Mouse (Mus musculus) spleen, adult 2 months (tissue): Measurements from ENCODE around the gene Cds2. TPM values are rescaled to one million over a fixed set of nuclear protein-coding genes. Genes with fewer than 3 reads are reported as not detected.
A peak's percentile ranks its signal among the peaks of the same experiment; 100 is the strongest.

Source experiments
- DNase-seq, 2 experiments: peaks; one replicate each; pipeline versions ENCODE4 v3.0.0 to v3.0.0-alpha.2; 2012 to 2021; ENCODE audit warnings: low spot score in 2 of 2, low read depth in 1 of 2
- H3K27ac ChIP-seq: fragments of 200-500 bp; 2 replicates; pipeline ENCODE4 v1.5.1; 2012; ENCODE audit warnings: low read length, inconsistent platforms; ENCODE audit not compliant: insufficient read depth
- H3K27me3 ChIP-seq: fragments of 200-500 bp; 2 replicates; pipeline ENCODE4 v1.6.1; 2012; ENCODE audit warnings: mild to moderate bottlenecking, moderate library complexity, low read length, inconsistent platforms; ENCODE audit not compliant: control insufficient read depth, insufficient read depth
- H3K36me3 ChIP-seq: fragments of 200-500 bp; 2 replicates; pipeline ENCODE4 v1.6.1; 2012; ENCODE audit warnings: mild to moderate bottlenecking, low read length, inconsistent platforms; ENCODE audit not compliant: control insufficient read depth, insufficient read depth
- H3K4me1 ChIP-seq: fragments of 200-500 bp; 2 replicates; pipeline ENCODE4 v1.6.1; 2011; ENCODE audit warnings: inconsistent platforms; ENCODE audit not compliant: control insufficient read depth, insufficient read depth, insufficient read length
- H3K4me3 ChIP-seq: fragments of 200-500 bp; 2 replicates; pipeline ENCODE4 v1.5.1; 2011; ENCODE audit warnings: mild to moderate bottlenecking, inconsistent platforms; ENCODE audit not compliant: insufficient read depth, insufficient read length; ENCODE audit errors: extremely low read depth
- CTCF ChIP-seq: fragments of 200-500 bp; IDR thresholded peaks from 2 replicates; pipeline ENCODE4 v1.5.1; 2011; ENCODE audit warnings: mild to moderate bottlenecking, inconsistent platforms; ENCODE audit not compliant: insufficient read depth, insufficient read length, insufficient replicate concordance; ENCODE audit errors: extremely low read depth
- POLR2A ChIP-seq: fragments of 200-500 bp; IDR thresholded peaks from 2 replicates; pipeline ENCODE4 v1.6.1; 2011; ENCODE audit warnings: low read depth, low read length, inconsistent platforms
- WGBS: fragments of 180-500 bp; shearing (Covaris S2); methylation state at CpG from one replicate; pipeline ENCODE4 v1.1.7; 2018; 5-methylcytosine and 5-hydroxymethylcytosine counted together
- polyA plus RNA-seq: library from polyadenylated mRNA; depleted of rRNA; stranded (reverse); fragments of >200 nt; gene quantifications from 2 replicates; pipeline ENCODE4 v1.2.3, GENCODE M21; 2012

The Cds2 gene
- polyA plus RNA-seq, 1 experiment = 34.8 TPM

- H3K27ac ChIP-seq = no peak overlapping the region
- H3K27me3 ChIP-seq = no peaks in the 10 kb centered on the region
- TF ChIP-seq CTCF = no peak
- no peak for TF ChIP-seq POLR2A
- no peak overlapping the region for H3K4me3 ChIP-seq
- WGBS = 53% methylated on average over 4 of the region's 4 CpGs
- H3K4me1 ChIP-seq = peaks cover 38% of the 10 kb centered on the region; the same call in 1 of the 2 replicates
- DNase-seq = no peak
- H3K36me3 ChIP-seq = peaks cover 2% of the 10 kb centered on the region; the same call in 1 of the 2 replicates
Observed at GRCm38 (mm10) chr2:132279978-132280377, 17.0 kb downstream of the Cds2 start.

GRCm38 (mm10) chr2:132280518-132281120 lies 17.7 kb downstream of the Cds2 start:
- WGBS = 85% methylated on average over 10 of the region's 10 CpGs
- Histone ChIP-seq H3K4me1 (peaks cover 44% of the 10 kb centered on the region; the same call in 1 of the 2 replicates), H3K27me3 (no peaks in the 10 kb centered on the region), H3K36me3 (peaks cover 2% of the 10 kb centered on the region; the same call in 1 of the 2 replicates), H3K4me3 (no peak overlapping the region), H3K27ac (peak overlapping the region; percentile 16; the same call in 1 of the 2 replicates)
- TF ChIP-seq POLR2A = no peak
- no peak for TF ChIP-seq CTCF
- DNase-seq = no peak

- Histone ChIP-seq H3K27ac (peak overlapping the region; percentile 46), H3K4me3 (no peak overlapping the region), H3K36me3 (peaks cover 2% of the 10 kb centered on the region; the same call in 1 of the 2 replicates), H3K27me3 (no peaks in the 10 kb centered on the region), H3K4me1 (peaks cover 44% of the 10 kb centered on the region; the same call in 1 of the 2 replicates)
- WGBS = 23% methylated on average over 10 of the region's 10 CpGs
- TF ChIP-seq CTCF (no peak), POLR2A (no peak)
- DNase-seq = peak; percentile 14 to 56
Observed at GRCm38 (mm10) chr2:132281560-132282452, 18.9 kb downstream of the Cds2 start.

GRCm38 (mm10) chr2:132282453-132283174 lies 19.7 kb downstream of the Cds2 start:
- 64% methylated on average over 12 of the region's 12 CpGs for WGBS
- Histone ChIP-seq H3K27ac (no peak overlapping the region), H3K36me3 (peaks cover 2% of the 10 kb centered on the region; the same call in 1 of the 2 replicates), H3K4me1 (peaks cover 44% of the 10 kb centered on the region; the same call in 1 of the 2 replicates), H3K27me3 (no peaks in the 10 kb centered on the region), H3K4me3 (no peak overlapping the region)
- TF ChIP-seq POLR2A = no peak
- DNase-seq = no peak

- Histone ChIP-seq H3K4me3 (no peak overlapping the region), H3K27ac (no peak overlapping the region), H3K4me1 (peaks cover 43% of the 10 kb centered on the region; the same call in 1 of the 2 replicates), H3K27me3 (no peaks in the 10 kb centered on the region), H3K36me3 (peaks cover 2% of the 10 kb centered on the region; the same call in 1 of the 2 replicates)
- WGBS = 44% methylated on average over 15 of the region's 15 CpGs
- TF ChIP-seq CTCF = no peak
- TF ChIP-seq POLR2A = no peak
- DNase-seq = no peak
Observed at GRCm38 (mm10) chr2:132283236-132284070, 20.5 kb downstream of the Cds2 start.
